Mouse (Mus musculus): ENCODE measurements around the gene Trmt1. TPM values are rescaled to one million over a fixed set of nuclear protein-coding genes. Genes with fewer than 3 reads are reported as not detected.
A peak's percentile ranks its signal among the peaks of the same experiment; 100 is the strongest.

The Trmt1 gene
- polyA plus RNA-seq, 1 experiment from 2014 or later = 82.3 TPM

DNA sequence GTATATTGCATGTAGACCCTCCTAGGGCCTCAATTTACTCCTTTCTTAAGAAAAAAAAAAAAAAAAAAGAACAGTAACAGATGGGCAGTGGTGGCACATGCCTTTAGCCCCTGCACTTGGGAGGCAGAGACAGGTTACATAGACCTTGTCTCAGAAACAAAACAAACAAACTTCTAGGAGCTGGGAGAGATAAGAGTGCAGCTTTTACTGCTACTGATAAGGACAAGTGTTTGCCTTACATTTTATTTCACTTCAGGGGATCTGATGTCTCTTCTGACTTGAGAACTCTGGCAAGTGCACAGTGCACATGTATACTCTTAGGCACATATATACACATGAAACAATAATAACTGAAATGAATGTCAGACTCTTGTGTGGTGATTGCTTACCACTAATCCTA is 28.9 kb upstream of the Trmt1 start:
- Histone ChIP-seq H3K4me2 (replicated peaks; ENCODE audit: low read depth, low read length) (peak overlapping the region; percentile 84), H3K27me3 (ENCODE audit: control insufficient read depth, insufficient read depth, low read length) (no peaks in the 10 kb centered on the region), H3K9me3 (ENCODE audit: control insufficient read depth, low read length) (no peaks in the 10 kb centered on the region), H3K36me3 (ENCODE audit: control insufficient read depth, insufficient read depth, low read length) (no peaks in the 10 kb centered on the region), H3K27ac (ENCODE audit: low read depth, low read length) (peak overlapping the region; percentile 99), H3K9ac (ENCODE audit: low read depth, low read length) (peak overlapping the region; percentile 73; the same call in 1 of the 2 replicates), H3K4me1 (ENCODE audit: control insufficient read depth, insufficient read depth, low read length) (peaks cover 46% of the 10 kb centered on the region), H3K4me3 (ENCODE audit: low read length) (peak overlapping the region; percentile 48)
- no peak for ATAC-seq (ENCODE audit: low FRiP score, low TSS enrichment)

DNA sequence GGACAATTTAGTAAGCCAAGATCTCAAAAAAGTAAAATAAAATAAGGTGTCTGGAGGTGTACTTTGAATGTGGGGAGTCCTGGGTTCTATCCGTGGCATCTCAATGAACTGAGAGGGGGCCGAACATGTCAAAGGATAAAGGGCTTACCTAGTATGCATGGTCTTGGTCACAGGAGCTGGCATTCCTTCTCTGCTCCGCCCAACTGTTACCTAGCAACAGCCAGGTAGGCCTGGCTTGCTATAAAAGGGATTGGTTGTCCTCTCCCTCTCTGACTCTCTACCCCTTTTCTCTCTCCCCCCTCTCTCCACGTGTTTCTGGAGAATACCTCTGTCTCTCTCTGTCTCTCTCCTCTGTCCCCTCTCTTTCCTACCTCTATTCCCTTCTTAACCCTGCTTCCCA is 28.4 kb upstream of the Trmt1 start:
- Histone ChIP-seq H3K27ac (ENCODE audit: low read depth, low read length) (peak overlapping the region; percentile 99), H3K4me2 (replicated peaks; ENCODE audit: low read depth, low read length) (no peak overlapping the region), H3K36me3 (ENCODE audit: control insufficient read depth, insufficient read depth, low read length) (no peaks in the 10 kb centered on the region), H3K27me3 (ENCODE audit: control insufficient read depth, insufficient read depth, low read length) (no peaks in the 10 kb centered on the region), H3K9ac (ENCODE audit: low read depth, low read length) (no peak overlapping the region), H3K9me3 (ENCODE audit: control insufficient read depth, low read length) (no peaks in the 10 kb centered on the region), H3K4me3 (ENCODE audit: low read length) (no peak overlapping the region), H3K4me1 (ENCODE audit: control insufficient read depth, insufficient read depth, low read length) (peaks cover 46% of the 10 kb centered on the region)
- ATAC-seq (ENCODE audit: low FRiP score, low TSS enrichment) = no peak
- WGBS = 44% methylated on average over 4 of the region's 4 CpGs

- no peaks in the 10 kb centered on the region for H3K36me3 ChIP-seq (ENCODE audit: control insufficient read depth, insufficient read depth, low read length)
- H3K4me2 ChIP-seq (replicated peaks; ENCODE audit: low read depth, low read length) = no peak overlapping the region
- H3K27me3 ChIP-seq (ENCODE audit: control insufficient read depth, insufficient read depth, low read length) = no peaks in the 10 kb centered on the region
- 76% methylated on average over 1 of the region's 1 CpGs for WGBS
- peak overlapping the region; percentile 98; the same call in 1 of the 2 replicates for H3K27ac ChIP-seq (ENCODE audit: low read depth, low read length)
- no peak for ATAC-seq (ENCODE audit: low FRiP score, low TSS enrichment)
- H3K4me3 ChIP-seq (ENCODE audit: low read length) = no peak overlapping the region
- H3K9ac ChIP-seq (ENCODE audit: low read depth, low read length) = no peak overlapping the region
- no peaks in the 10 kb centered on the region for H3K9me3 ChIP-seq (ENCODE audit: control insufficient read depth, low read length)
- peaks cover 46% of the 10 kb centered on the region for H3K4me1 ChIP-seq (ENCODE audit: control insufficient read depth, insufficient read depth, low read length)
These were observed 27.2 kb upstream of the Trmt1 start for GRCm38 (mm10) chr8:84658951-84659350.

DNA sequence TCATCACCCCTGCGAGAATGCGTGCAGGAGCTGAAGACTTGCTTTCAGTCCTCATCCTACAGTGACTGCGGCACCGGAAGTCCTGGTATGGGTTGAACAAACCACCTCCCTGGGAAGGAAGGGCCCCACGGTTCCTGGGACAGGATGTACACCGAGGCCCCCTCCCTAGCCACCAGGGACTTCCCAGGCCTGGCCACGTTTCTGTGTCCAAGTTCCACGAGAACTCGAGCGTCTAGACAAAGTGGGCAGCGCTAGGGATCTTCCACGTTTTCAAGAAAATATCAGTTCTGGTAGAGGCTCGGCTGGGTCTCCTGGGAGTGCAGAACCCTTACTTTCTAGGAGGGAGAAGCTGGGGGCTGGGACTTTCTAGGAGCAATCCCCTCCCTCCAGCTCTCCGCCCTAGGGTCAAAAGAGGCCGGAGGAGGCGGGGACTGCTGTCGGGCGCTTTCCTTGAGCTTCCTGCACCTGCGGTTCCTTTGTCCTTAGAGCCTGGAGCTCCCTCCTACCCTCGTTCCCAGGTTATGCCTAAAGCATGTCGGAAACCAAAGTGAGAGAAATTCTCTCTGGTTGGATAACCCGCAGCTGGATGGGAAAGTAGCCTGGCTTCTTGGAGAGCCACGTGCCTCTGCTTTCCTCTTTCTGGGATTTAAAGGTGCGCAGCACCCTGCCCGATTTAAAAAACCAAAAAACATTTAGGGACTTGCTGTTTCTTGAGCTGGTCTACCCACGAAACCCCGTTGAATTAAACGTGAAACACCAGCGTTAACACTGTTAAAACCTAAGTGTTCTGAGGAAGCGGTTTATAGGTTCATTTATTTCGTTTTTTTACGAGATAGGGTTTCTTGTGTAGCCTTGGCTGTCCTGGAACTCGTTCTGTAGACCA is 25.9 kb upstream of the Trmt1 start:
- H3K9ac ChIP-seq (ENCODE audit: low read depth, low read length) = peak overlapping the region; percentile 94
- WGBS = 1% methylated on average over 33 of the region's 33 CpGs
- peaks cover 39% of the 10 kb centered on the region for H3K4me1 ChIP-seq (ENCODE audit: control insufficient read depth, insufficient read depth, low read length)
- no peaks in the 10 kb centered on the region for H3K27me3 ChIP-seq (ENCODE audit: control insufficient read depth, insufficient read depth, low read length)
- H3K36me3 ChIP-seq (ENCODE audit: control insufficient read depth, insufficient read depth, low read length) = no peaks in the 10 kb centered on the region
- H3K27ac ChIP-seq (ENCODE audit: low read depth, low read length) = peak overlapping the region; percentile 98
- peak overlapping the region; percentile 83 for H3K4me2 ChIP-seq (replicated peaks; ENCODE audit: low read depth, low read length)
- ATAC-seq (ENCODE audit: low FRiP score, low TSS enrichment) = peak; percentile 14
- H3K9me3 ChIP-seq (ENCODE audit: control insufficient read depth, low read length) = no peaks in the 10 kb centered on the region
- H3K4me3 ChIP-seq (ENCODE audit: low read length) = peak overlapping the region; percentile 93

DNA sequence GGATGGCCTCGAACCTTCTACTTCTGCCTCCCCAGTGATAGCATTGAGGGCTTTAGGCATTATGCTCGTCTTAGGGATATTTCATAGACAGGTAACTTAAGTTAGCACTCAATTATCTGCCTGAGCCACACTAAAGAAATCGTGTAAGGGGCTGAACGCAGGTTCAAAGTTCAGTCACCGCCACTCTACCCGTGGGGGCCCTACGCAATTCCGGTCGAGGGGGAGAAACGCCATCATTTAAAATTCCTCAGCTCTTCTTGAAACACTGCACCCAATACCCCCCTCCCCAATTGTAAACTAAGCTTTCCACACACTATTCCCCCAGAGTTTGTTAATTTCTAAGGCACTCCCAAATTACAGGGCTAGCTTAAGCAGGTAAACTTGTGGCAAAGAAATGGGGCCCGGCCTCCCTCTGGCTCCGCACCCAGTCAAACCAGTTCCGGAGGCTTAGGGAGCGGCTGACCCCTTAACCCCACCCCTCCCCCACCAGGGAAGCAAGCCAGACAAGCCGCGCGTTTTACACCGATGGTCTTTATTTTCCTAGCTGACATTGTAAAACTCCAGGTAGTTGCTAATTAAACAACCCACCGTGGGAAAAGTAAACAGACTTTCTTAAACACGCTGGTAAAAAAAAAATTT is 25.2 kb upstream of the Trmt1 start:
- Histone ChIP-seq H3K27ac (ENCODE audit: low read depth, low read length) (peak overlapping the region; percentile 98), H3K9me3 (ENCODE audit: control insufficient read depth, low read length) (no peaks in the 10 kb centered on the region), H3K9ac (ENCODE audit: low read depth, low read length) (peak overlapping the region; percentile 94), H3K4me3 (ENCODE audit: low read length) (peak overlapping the region; percentile 93), H3K36me3 (ENCODE audit: control insufficient read depth, insufficient read depth, low read length) (no peaks in the 10 kb centered on the region), H3K27me3 (ENCODE audit: control insufficient read depth, insufficient read depth, low read length) (no peaks in the 10 kb centered on the region), H3K4me1 (ENCODE audit: control insufficient read depth, insufficient read depth, low read length) (peaks cover 38% of the 10 kb centered on the region), H3K4me2 (replicated peaks; ENCODE audit: low read depth, low read length) (peak overlapping the region; percentile 83)
- ATAC-seq (ENCODE audit: low FRiP score, low TSS enrichment) = no peak
- 0% methylated on average over 20 of the region's 20 CpGs for whole genome bisulfite sequencing

- no peaks in the 10 kb centered on the region for H3K9me3 ChIP-seq (ENCODE audit: control insufficient read depth, low read length)
- H3K4me1 ChIP-seq (ENCODE audit: control insufficient read depth, insufficient read depth, low read length) = peaks cover 34% of the 10 kb centered on the region; the same call in 1 of the 2 replicates
- WGBS = under 1% methylated on average over 24 of the region's 24 CpGs
- peak overlapping the region; percentile 94 for H3K9ac ChIP-seq (ENCODE audit: low read depth, low read length)
- H3K36me3 ChIP-seq (ENCODE audit: control insufficient read depth, insufficient read depth, low read length) = no peaks in the 10 kb centered on the region
- H3K4me2 ChIP-seq (replicated peaks; ENCODE audit: low read depth, low read length) = peak overlapping the region; percentile 83
- ATAC-seq (ENCODE audit: low FRiP score, low TSS enrichment) = 0 out of 2 replicates have a peak, but pooled peaks have one; percentile 2
- H3K27ac ChIP-seq (ENCODE audit: low read depth, low read length) = peak overlapping the region; percentile 98
- peak overlapping the region; percentile 93 for H3K4me3 ChIP-seq (ENCODE audit: low read length)
- H3K27me3 ChIP-seq (ENCODE audit: control insufficient read depth, insufficient read depth, low read length) = no peaks in the 10 kb centered on the region
These were observed 24.6 kb upstream of the Trmt1 start for GRCm38 (mm10) chr8:84661458-84661871.

DNA sequence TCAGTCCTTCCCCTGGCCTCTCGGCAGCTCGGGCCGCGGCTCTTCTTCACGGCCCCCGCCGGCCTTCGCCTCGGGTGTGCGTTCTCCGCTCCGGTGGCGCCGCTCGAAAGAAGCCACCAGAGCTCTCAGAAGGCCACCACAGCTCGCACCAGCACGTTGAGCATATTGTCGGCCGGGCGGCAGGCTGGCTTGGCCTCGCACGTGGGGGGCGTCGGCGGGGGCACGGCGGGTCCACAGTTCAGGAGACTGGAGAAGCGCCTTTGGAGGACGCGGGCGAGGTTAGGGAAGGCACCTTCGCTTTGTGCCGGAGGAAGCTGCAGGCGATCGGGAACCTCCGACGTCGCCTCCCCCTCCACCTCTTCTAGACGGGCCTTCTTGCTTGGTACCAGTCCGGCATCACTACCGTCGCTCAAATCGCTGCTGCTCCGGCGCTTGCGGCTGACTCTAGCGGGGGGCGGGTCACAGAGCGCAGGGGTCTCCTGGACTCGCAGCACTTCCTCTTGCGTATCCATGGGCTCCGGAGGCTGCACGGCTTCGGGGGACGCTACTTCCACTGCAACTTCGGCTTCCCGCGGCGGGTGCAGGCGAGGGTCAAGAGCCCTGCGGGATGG is 24.0 kb upstream of the Trmt1 start:
- Histone ChIP-seq H3K9me3 (ENCODE audit: control insufficient read depth, low read length) (no peaks in the 10 kb centered on the region), H3K4me1 (ENCODE audit: control insufficient read depth, insufficient read depth, low read length) (peaks cover 29% of the 10 kb centered on the region; the same call in 1 of the 2 replicates), H3K9ac (ENCODE audit: low read depth, low read length) (peak overlapping the region; percentile 94), H3K27me3 (ENCODE audit: control insufficient read depth, insufficient read depth, low read length) (no peaks in the 10 kb centered on the region), H3K4me2 (replicated peaks; ENCODE audit: low read depth, low read length) (peak overlapping the region; percentile 83), H3K27ac (ENCODE audit: low read depth, low read length) (peak overlapping the region; percentile 98), H3K36me3 (ENCODE audit: control insufficient read depth, insufficient read depth, low read length) (no peaks in the 10 kb centered on the region), H3K4me3 (ENCODE audit: low read length) (peak overlapping the region; percentile 93)
- ATAC-seq (ENCODE audit: low FRiP score, low TSS enrichment) = 0 out of 2 replicates have a peak, but pooled peaks have one; percentile 1
- under 1% methylated on average over 56 of the region's 61 CpGs for WGBS

DNA sequence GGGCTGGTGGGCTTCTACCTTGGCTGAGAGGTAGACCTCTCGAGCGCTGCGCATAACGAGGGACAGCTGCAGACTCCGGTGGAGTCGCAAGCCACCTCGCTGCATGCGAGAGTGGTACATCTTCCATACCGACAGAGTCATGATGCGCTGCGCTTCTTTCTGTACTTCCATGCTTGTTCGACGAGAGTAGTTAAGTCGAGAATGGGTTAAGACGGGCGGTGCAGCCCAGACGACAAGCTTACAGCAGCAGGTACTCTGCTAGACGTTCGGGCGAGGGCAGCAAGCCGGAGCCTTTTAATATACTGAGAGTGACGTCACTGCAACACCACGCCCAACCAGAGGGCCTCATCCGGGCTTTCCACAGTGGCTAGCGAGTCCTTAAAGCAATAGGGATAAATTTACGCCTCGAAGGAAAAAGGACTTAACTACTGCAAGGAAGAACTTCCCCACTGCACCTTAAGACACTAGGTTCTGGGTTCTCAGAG is 23.5 kb upstream of the Trmt1 start, which contains the start of gene Ier2:
Gene Ier2 (minus strand): TSS at position 272 of the 485 bp plus-strand sequence.
- Histone ChIP-seq H3K27me3 (ENCODE audit: control insufficient read depth, insufficient read depth, low read length) (no peaks in the 10 kb centered on the region), H3K4me1 (ENCODE audit: control insufficient read depth, insufficient read depth, low read length) (peaks cover 23% of the 10 kb centered on the region; the same call in 1 of the 2 replicates), H3K27ac (ENCODE audit: low read depth, low read length) (peak within 1 kb of the TSS; percentile 98), H3K9me3 (ENCODE audit: control insufficient read depth, low read length) (no peaks in the 10 kb centered on the region), H3K9ac (ENCODE audit: low read depth, low read length) (peak within 1 kb of the TSS; percentile 94), H3K4me2 (replicated peaks; ENCODE audit: low read depth, low read length) (peak within 1 kb of the TSS; percentile 83), H3K4me3 (ENCODE audit: low read length) (peak within 1 kb of the TSS; percentile 93), H3K36me3 (ENCODE audit: control insufficient read depth, insufficient read depth, low read length) (no peaks in the 10 kb centered on the region)
- under 1% methylated on average over 27 of the region's 27 CpGs for WGBS
- peak; percentile 77 for ATAC-seq (ENCODE audit: low FRiP score, low TSS enrichment)

All from kidney, embryonic 14.5 days (tissue).